Mouse (Mus musculus) left cerebral cortex, adult 8-10 months (tissue): ENCODE measurements around the gene Adgrv1. TPM values are rescaled to one million over a fixed set of nuclear protein-coding genes. Genes with fewer than 3 reads are reported as not detected.

ENCODE experiments used
- DNase-seq, 2 experiments: peaks; one replicate each; pipeline ENCODE4 v3.0.0; 2022; ENCODE audit warnings: low spot score in 2 of 2
- microRNA-seq, 2 experiments: library from miRNA; unstranded; fragments of <30 nt; microRNA quantifications; one replicate each; pipeline ENCODE4 v1.2.0; 2022
- total RNA-seq, 4 experiments: library from RNA; stranded (reverse); gene quantifications; 2 replicates each; pipeline ENCODE4 v1.2.4; 2022

Adgrv1 gene
- total RNA-seq, 4 experiments from 2014 or later, result 2.0 to 2.3 (median 2.2) TPM

- no peak for DNase-seq
Observed at GRCm38 (mm10) chr13:81072214-81072613, 560.7 kb downstream of the Adgrv1 start.

GRCm38 (mm10) chr13:81051448-81051847, 581.5 kb downstream of the Adgrv1 start:
- DNase-seq, result no peak

GRCm38 (mm10) chr13:81050911-81051310, 582.0 kb downstream of the Adgrv1 start:
- DNase-seq, result no peak

- no peak for DNase-seq
Observed at GRCm38 (mm10) chr13:81045345-81045744, 587.6 kb downstream of the Adgrv1 start.

Small RNA genes within 50 kb of the gene (microRNA-seq; reads per million reads assigned to microRNA genes)
- gene Gm25241, result 0 reads per million in 2 experiments

Other genes with a start within 250 kb of the Adgrv1 start
- 10 to 100 TPM in 3 of 4 experiments, 1 to 10 TPM in 1; 8.2 to 14.3 (median 11.2) TPM for gene Lysmd3, start 24.5 kb upstream of the Adgrv1 start, total RNA-seq
- gene Polr3g, start 77.9 kb upstream of the Adgrv1 start, total RNA-seq, result 1 to 10 TPM; 3.2 to 6.2 (median 5.1) TPM
- gene Mblac2, start 78.2 kb upstream of the Adgrv1 start, total RNA-seq, result 10 to 100 TPM; 19.8 to 21.8 (median 21.3) TPM
- 100 to 1,000 TPM; 117 to 141 (median 130) TPM for gene Cetn3, start 149.9 kb upstream of the Adgrv1 start, total RNA-seq